Mouse (Mus musculus): Measurements from ENCODE around the gene Agmat.
"Not testable (repeated sequence)": the region's sequence is repeated elsewhere in the genome, so short reads cannot be mapped to it uniquely, and the experiment has no call there.

Agmat gene

GRCm38 (mm10) chr4:141773019-141773418 lies 26.5 kb downstream of the Agmat start:
- DNase-seq (ENCODE audit: low read depth, low spot score), result not testable (repeated sequence)

GRCm38 (mm10) chr4:141779828-141780227 lies 33.4 kb downstream of the Agmat start:
- DNase-seq (ENCODE audit: low read depth, low spot score), result no peak

GRCm38 (mm10) chr4:141781201-141781985 lies 34.9 kb downstream of the Agmat start:
- DNase-seq (ENCODE audit: low read depth, low spot score), result no peak

- no peak for DNase-seq (ENCODE audit: low read depth, low spot score)
Observed at GRCm38 (mm10) chr4:141784835-141785234, 38.4 kb downstream of the Agmat start.

GRCm38 (mm10) chr4:141786141-141786540 lies 39.7 kb downstream of the Agmat start:
- no peak for DNase-seq (ENCODE audit: low read depth, low spot score)

- DNase-seq (ENCODE audit: low read depth, low spot score), result no peak
Observed at GRCm38 (mm10) chr4:141787046-141787445, 40.6 kb downstream of the Agmat start.

- DNase-seq (ENCODE audit: low read depth, low spot score), result no peak
Observed at GRCm38 (mm10) chr4:141787462-141787861, 41.0 kb downstream of the Agmat start.

- no peak for DNase-seq (ENCODE audit: low read depth, low spot score)
Observed at GRCm38 (mm10) chr4:141789564-141790218, 43.2 kb downstream of the Agmat start.

- peak; percentile 99 for DNase-seq (ENCODE audit: low read depth, low spot score)
Observed at GRCm38 (mm10) chr4:141790524-141790990, 44.1 kb downstream of the Agmat start, which contains the start of gene Dnajc16. Gene Dnajc16, minus strand, starts transcription at chr4:141790931.

- no peak for DNase-seq (ENCODE audit: low read depth, low spot score)
Observed at GRCm38 (mm10) chr4:141791486-141791885, 45.0 kb downstream of the Agmat start.

- no peak for DNase-seq (ENCODE audit: low read depth, low spot score)
Observed at GRCm38 (mm10) chr4:141791951-141792350, 45.5 kb downstream of the Agmat start.

- DNase-seq (ENCODE audit: low read depth, low spot score), result no peak
Observed at GRCm38 (mm10) chr4:141792554-141793281, 46.2 kb downstream of the Agmat start.

- DNase-seq (ENCODE audit: low read depth, low spot score), result peak; percentile 85
Observed at GRCm38 (mm10) chr4:141793282-141794151, 47.0 kb downstream of the Agmat start, which contains the start of gene Casp9. Gene Casp9, plus strand, starts transcription at chr4:141793612.

- DNase-seq (ENCODE audit: low read depth, low spot score), result no peak
Observed at GRCm38 (mm10) chr4:141794152-141794535, 47.7 kb downstream of the Agmat start.

GRCm38 (mm10) chr4:141796356-141796755 lies 49.9 kb downstream of the Agmat start:
- no peak for DNase-seq (ENCODE audit: low read depth, low spot score)

- no peak for DNase-seq (ENCODE audit: low read depth, low spot score)
Observed at GRCm38 (mm10) chr4:141796954-141797353, 50.5 kb downstream of the Agmat start.

- DNase-seq (ENCODE audit: low read depth, low spot score), result no peak
Observed at GRCm38 (mm10) chr4:141797545-141797944, 51.1 kb downstream of the Agmat start.

- no peak for DNase-seq (ENCODE audit: low read depth, low spot score)
Observed at GRCm38 (mm10) chr4:141804105-141804504, 57.6 kb downstream of the Agmat start.

- no peak for DNase-seq (ENCODE audit: low read depth, low spot score)
Observed at GRCm38 (mm10) chr4:141805886-141806285, 59.4 kb downstream of the Agmat start.
